In the genomic region with DNA sequence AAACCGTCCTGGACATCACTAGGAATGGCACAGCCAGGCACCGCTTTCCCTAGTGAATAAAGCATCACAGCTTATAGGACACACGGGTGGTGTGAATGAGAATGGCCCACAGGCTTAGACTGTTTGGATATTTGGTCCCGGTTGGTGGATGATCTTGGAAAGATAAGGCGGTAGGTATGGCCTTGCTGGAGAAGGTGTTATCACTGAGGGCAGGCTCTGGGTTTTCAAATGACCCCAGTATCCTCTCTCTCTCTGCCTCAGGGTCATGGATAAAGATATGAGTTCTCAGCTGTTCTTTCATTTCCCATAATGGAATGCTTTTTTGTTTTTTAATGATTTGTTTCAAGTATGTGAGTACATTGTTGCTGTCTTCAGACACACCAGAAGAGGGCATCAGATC, we compare ENCODE assay signal across 28 mouse cellular contexts.
"Had no signal": no experiment of that assay in that cellular context is flagged by ENCODE, and none has a peak within 500 bp of the region (broad histone marks: within the 10 kb centered on the region; RNA-seq: fewer than 3 reads in every experiment).

No protein-coding gene starts in this region.

- H3K9ac ChIP-seq: embryonic facial prominence, embryonic 12.5 days; embryonic facial prominence, embryonic 13.5 days; embryonic facial prominence, embryonic 15.5 days; forebrain, embryonic 12.5 days; forebrain, embryonic 13.5 days; forebrain, embryonic 15.5 days; forebrain, postnatal 0 days had no signal

- H3K27ac ChIP-seq: embryonic facial prominence, embryonic 10.5 days; embryonic facial prominence, embryonic 12.5 days; embryonic facial prominence, embryonic 13.5 days; embryonic facial prominence, embryonic 15.5 days; forebrain, embryonic 10.5 days; forebrain, embryonic 12.5 days; forebrain, embryonic 13.5 days; forebrain, embryonic 15.5 days; gastrocnemius, adult 2 months had no signal

- H3K4me2 ChIP-seq: embryonic facial prominence, embryonic 12.5 days; embryonic facial prominence, embryonic 13.5 days; embryonic facial prominence, embryonic 15.5 days; forebrain, embryonic 12.5 days; forebrain, embryonic 13.5 days; forebrain, embryonic 15.5 days had no signal

- ATAC-seq: forebrain, embryonic 13.5 days; forebrain, embryonic 14.5 days; forebrain, embryonic 15.5 days; forebrain, embryonic 16.5 days; forebrain, postnatal 0 days had no signal

- H3K4me3 ChIP-seq: embryonic facial prominence, embryonic 10.5 days; embryonic facial prominence, embryonic 12.5 days; embryonic facial prominence, embryonic 13.5 days; embryonic facial prominence, embryonic 15.5 days; erythroblast, embryonic 14.5 days; forebrain, embryonic 10.5 days; forebrain, embryonic 12.5 days; forebrain, embryonic 13.5 days; forebrain, embryonic 15.5 days; gastrocnemius, adult 2 months had no signal

- H3K9me3 ChIP-seq: embryonic facial prominence, embryonic 10.5 days; embryonic facial prominence, embryonic 12.5 days; embryonic facial prominence, embryonic 13.5 days; embryonic facial prominence, embryonic 15.5 days; forebrain, embryonic 10.5 days; forebrain, embryonic 12.5 days; forebrain, embryonic 13.5 days; forebrain, embryonic 15.5 days had no signal

- H3K27me3 ChIP-seq: embryonic facial prominence, embryonic 12.5 days; embryonic facial prominence, embryonic 13.5 days; embryonic facial prominence, embryonic 15.5 days; forebrain, embryonic 12.5 days; forebrain, embryonic 13.5 days; forebrain, embryonic 15.5 days had no signal

- H3K4me1 ChIP-seq: embryonic facial prominence, embryonic 10.5 days; embryonic facial prominence, embryonic 12.5 days; embryonic facial prominence, embryonic 13.5 days; embryonic facial prominence, embryonic 15.5 days; forebrain, embryonic 10.5 days; forebrain, embryonic 12.5 days; forebrain, embryonic 13.5 days; forebrain, embryonic 15.5 days had no signal

- DNase-seq: cerebellum, adult 2 months; cerebellum, adult 8-10 months; cerebellum, adult 9-10 months; cerebellum, adult 9-11 months; cerebellum, postnatal 10 days; cerebellum, postnatal 14 days; cerebellum, postnatal 25 days; cerebellum, postnatal 36 days; embryo, embryonic 11 days; forebrain, postnatal 0 days; gastrocnemius, adult 2 months; gastrocnemius, postnatal 10 days; gastrocnemius, postnatal 14 days; gastrocnemius, postnatal 25 days; gastrocnemius, postnatal 36 days; heart, adult 11 months; heart, adult 18-20 months had no signal
